Mouse (Mus musculus) MEL (cell line): ENCODE results near the gene Zc3h12d. TPM values are rescaled to one million over a fixed set of nuclear protein-coding genes. Genes with fewer than 3 reads are reported as not detected.

Experiments used
- DNase-seq: peaks from one replicate; pipeline ENCODE4 v3.0.0; 2011; ENCODE audit warnings: low read depth, low spot score
- H3K27ac ChIP-seq: 2 replicates; pipeline ENCODE4 v1.5.1; 2012; ENCODE audit warnings: low read depth, mild to moderate bottlenecking, control low read depth, low read length, moderate library complexity; ENCODE audit not compliant: control insufficient read depth
- H3K27me3 ChIP-seq, 2 experiments: fragments of 150-350 bp in 1 of 2; sonication (generic) in 1 of 2; 2 replicates each; pipeline ENCODE4 v1.6.1; 2012; ENCODE audit warnings: low read length in 2 of 2, mild to moderate bottlenecking in 2 of 2, improper control_type of control experiment in 1 of 2, moderate library complexity in 1 of 2; ENCODE audit not compliant: insufficient read depth in 2 of 2, control insufficient read depth in 1 of 2
- H3K36me3 ChIP-seq, 2 experiments: 2 replicates each; pipeline ENCODE4 v1.6.1; 2012 to 2014; ENCODE audit warnings: low read length in 2 of 2, improper control_type of control experiment in 1 of 2, inconsistent platforms in 1 of 2, mild to moderate bottlenecking in 1 of 2; ENCODE audit not compliant: insufficient read depth in 2 of 2, control insufficient read depth in 1 of 2
- H3K4me1 ChIP-seq, 2 experiments: fragments of 150-350 bp in 1 of 2; sonication (generic) in 1 of 2; 2 replicates each; pipeline ENCODE4 v1.6.1; 2012; ENCODE audit warnings: low read length in 2 of 2, improper control_type of control experiment in 1 of 2, mild to moderate bottlenecking in 1 of 2; ENCODE audit not compliant: insufficient read depth in 2 of 2, control insufficient read depth in 1 of 2
- H3K4me3 ChIP-seq, 2 experiments: fragments of 150-350 bp in 1 of 2; sonication (generic) in 1 of 2; 2 replicates each; pipeline ENCODE4 v1.5.1; 2012; ENCODE audit warnings: low read depth in 2 of 2, low read length in 2 of 2, mild to moderate bottlenecking in 2 of 2, moderate library complexity in 2 of 2, control low read depth in 1 of 2, improper control_type of control experiment in 1 of 2; ENCODE audit not compliant: control insufficient read depth in 1 of 2, insufficient read depth in 1 of 2
- H3K79me2 ChIP-seq: 2 replicates; pipeline ENCODE4 v1.6.1; 2012; ENCODE audit warnings: mild to moderate bottlenecking, low read length, moderate library complexity; ENCODE audit not compliant: control insufficient read depth, poor library complexity, insufficient read depth
- H3K9ac ChIP-seq: 2 replicates; pipeline ENCODE4 v1.6.1; 2012; ENCODE audit warnings: low read depth, mild to moderate bottlenecking, control low read depth, low read length, moderate library complexity; ENCODE audit not compliant: control insufficient read depth, poor library complexity, severe bottlenecking
- H3K9me3 ChIP-seq: fragments of 150-350 bp; sonication (generic); replicated peaks from 2 replicates; pipeline ENCODE4 v1.6.1; 2012; ENCODE audit warnings: mild to moderate bottlenecking, low read length, improper control_type of control experiment, moderate library complexity; ENCODE audit not compliant: insufficient read depth
- CTCF ChIP-seq, 3 experiments: IDR thresholded peaks in 2 of 3; conservative IDR thresholded peaks in 1 of 3; 2 replicates each; pipeline ENCODE4 v1.5.1; 2011 to 2012; ENCODE audit warnings: low read length in 3 of 3, low read depth in 2 of 3, mild to moderate bottlenecking in 2 of 3, improper control_type of control experiment in 1 of 3, inconsistent platforms in 1 of 3, mixed read lengths in 1 of 3, moderate library complexity in 1 of 3; ENCODE audit not compliant: control insufficient read depth in 1 of 3, insufficient read depth in 1 of 3, poor library complexity in 1 of 3, severe bottlenecking in 1 of 3
- E2F4 ChIP-seq: IDR thresholded peaks from 2 replicates; pipeline ENCODE4 v1.6.1; 2011; ENCODE audit warnings: low read depth, low read length, improper control_type of control experiment, borderline replicate concordance
- ELF1 ChIP-seq: IDR thresholded peaks from 2 replicates; pipeline ENCODE4 v1.6.1; 2014; ENCODE audit warnings: low read depth, mild to moderate bottlenecking, inconsistent platforms, low read length, improper control_type of control experiment, moderate library complexity
- GATA1 ChIP-seq: IDR thresholded peaks from 2 replicates; pipeline ENCODE4 v1.6.1; 2011; ENCODE audit warnings: low read depth, low read length, improper control_type of control experiment
- JUND ChIP-seq: IDR thresholded peaks from 2 replicates; pipeline ENCODE4 v1.6.1; 2011; ENCODE audit warnings: low read depth, mild to moderate bottlenecking, improper control_type of control experiment, low read length
- MAX ChIP-seq: IDR thresholded peaks from 2 replicates; pipeline ENCODE4 v1.6.1; 2011; ENCODE audit warnings: low read length, improper control_type of control experiment
- MAZ ChIP-seq: IDR thresholded peaks from 2 replicates; pipeline ENCODE4 v1.6.1; 2012; ENCODE audit warnings: low read depth, mild to moderate bottlenecking, inconsistent platforms, low read length, improper control_type of control experiment
- MXI1 ChIP-seq: IDR thresholded peaks from 2 replicates; pipeline ENCODE4 v1.6.1; 2011; ENCODE audit warnings: mild to moderate bottlenecking, low read depth, low read length, improper control_type of control experiment
- MYB ChIP-seq: IDR thresholded peaks from 2 replicates; pipeline ENCODE4 v1.6.1; 2011; ENCODE audit warnings: mild to moderate bottlenecking, low read depth, low read length, improper control_type of control experiment
- NELFE ChIP-seq: IDR thresholded peaks from 2 replicates; pipeline ENCODE4 v1.6.1; 2011; ENCODE audit warnings: low read depth, low read length, improper control_type of control experiment
- POLR2AphosphoS5 ChIP-seq: IDR thresholded peaks from 2 replicates; pipeline ENCODE4 v1.6.1; 2012; ENCODE audit warnings: low read depth, borderline replicate concordance, mild to moderate bottlenecking, inconsistent platforms, low read length, moderate library complexity, mixed read lengths
- RCOR1 ChIP-seq: IDR thresholded peaks from 2 replicates; pipeline ENCODE4 v1.6.1; 2012; ENCODE audit warnings: low read depth, mild to moderate bottlenecking, inconsistent platforms, low read length, improper control_type of control experiment
- TBP ChIP-seq: IDR thresholded peaks from 2 replicates; pipeline ENCODE4 v1.8.0; 2011; ENCODE audit warnings: low read depth, low read length, improper control_type of control experiment
- ZMIZ1 ChIP-seq: IDR thresholded peaks from 2 replicates; pipeline ENCODE4 v1.6.1; 2012; ENCODE audit warnings: low read depth, mild to moderate bottlenecking, inconsistent platforms, low read length, improper control_type of control experiment, moderate library complexity
- ZNF384 ChIP-seq: IDR thresholded peaks from 2 replicates; pipeline ENCODE4 v1.6.1; 2012; ENCODE audit warnings: low read depth, mild to moderate bottlenecking, inconsistent platforms, low read length, improper control_type of control experiment
- polyA plus RNA-seq, 2 experiments: library from polyadenylated mRNA; stranded (reverse) in 1 of 2; unstranded in 1 of 2; fragments of >175 nt in 1 of 2; fragments of >200 nt in 1 of 2; gene quantifications; 2 replicates each; pipeline versions ENCODE4 v1.2.1 to v1.2.4; 2012; ENCODE audit warnings: low replicate concordance in 2 of 2, low read depth in 1 of 2; ENCODE audit not compliant: insufficient read length in 2 of 2, insufficient read depth in 1 of 2, missing spikeins in 1 of 2
- total RNA-seq: library from RNA; depleted of rRNA; stranded (reverse); fragments of 300-350 nt; gene quantifications from 2 replicates; pipeline ENCODE4 v1.2.3, GENCODE M21; 2012

Zc3h12d gene
- total and polyA plus RNA-seq, 3 experiments: not detected

DNA sequence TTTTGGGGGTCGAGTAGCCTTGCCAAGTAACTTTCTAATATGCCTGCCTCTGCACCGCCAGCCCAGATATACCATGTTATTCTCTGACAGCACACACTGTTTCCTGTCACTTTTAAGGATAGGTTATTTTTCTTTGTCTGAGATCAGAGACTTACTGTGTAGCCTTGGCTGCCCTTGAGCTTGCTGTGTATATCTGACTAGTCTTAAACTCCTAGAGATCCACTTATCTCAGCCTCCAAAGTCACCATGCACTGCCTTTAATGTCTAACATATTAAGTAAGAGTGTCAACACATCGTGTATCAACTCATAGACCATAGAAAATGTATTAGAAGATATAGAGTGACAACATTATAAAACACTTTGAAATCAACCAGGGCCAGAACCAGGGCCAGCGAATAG is 12.7 kb upstream of the Zc3h12d start:
- Histone ChIP-seq H3K36me3 (peaks cover 2 to 12% of the 10 kb centered on the region in 2 experiments; a peak in 3 of 4 replicates), H3K4me1 (no peaks in the 10 kb centered on the region; a peak in 1 of 4 replicates), H3K27me3 (no peaks in the 10 kb centered on the region), H3K9me3 (no peaks in the 10 kb centered on the region), H3K4me3 (no peak overlapping the region), H3K27ac (no peak overlapping the region), H3K9ac (no peak overlapping the region), H3K79me2 (no peaks in the 10 kb centered on the region)
- no peak for DNase-seq
- TF ChIP-seq MXI1: no peak
- no peak for TF ChIP-seq E2F4
- TF ChIP-seq ELF1: no peak
- no peak for TF ChIP-seq ZMIZ1
- TF ChIP-seq MAX: no peak
- no peak for TF ChIP-seq MYB
- TF ChIP-seq NELFE: no peak
- TF ChIP-seq POLR2AphosphoS5: no peak
- no peak for TF ChIP-seq JUND
- no peak for TF ChIP-seq GATA1
- no peak for TF ChIP-seq CTCF (IDR thresholded peaks at IDR 0.05 in 2 of 3, conservative IDR thresholded peaks at IDR 0.05 in 1 of 3; ENCODE audit: control insufficient read depth in 1 of 3, insufficient read depth in 1 of 3, low read depth in 2 of 3, low read length in 3 of 3, poor library complexity in 1 of 3, severe bottlenecking in 1 of 3)

DNA sequence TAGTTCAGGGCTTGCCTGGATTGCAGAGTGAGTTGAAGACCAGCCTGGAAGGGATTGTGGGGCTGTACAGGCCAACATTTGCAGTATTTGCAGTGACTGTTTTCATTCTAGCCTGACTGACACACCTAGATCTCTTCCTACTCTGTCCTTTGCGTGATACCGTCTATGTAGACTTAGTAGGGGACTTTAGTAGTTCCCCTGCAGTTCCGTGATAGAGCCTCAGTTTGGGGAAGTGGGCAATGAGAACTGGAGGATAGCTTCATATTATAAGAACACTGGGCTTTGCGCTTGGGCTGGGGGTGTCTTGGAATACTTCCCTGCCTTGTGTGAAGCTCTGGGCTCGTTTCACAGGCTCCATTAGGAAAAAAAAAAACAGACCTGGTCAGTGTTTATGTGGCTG is 12.1 kb upstream of the Zc3h12d start:
- H3K27ac ChIP-seq: no peak overlapping the region
- no peaks in the 10 kb centered on the region for H3K27me3 ChIP-seq
- H3K79me2 ChIP-seq: no peaks in the 10 kb centered on the region
- no peaks in the 10 kb centered on the region; a peak in 1 of 4 replicates for H3K4me1 ChIP-seq
- no peak overlapping the region for H3K9ac ChIP-seq
- no peak overlapping the region for H3K4me3 ChIP-seq
- H3K36me3 ChIP-seq: peaks cover 2 to 12% of the 10 kb centered on the region in 2 experiments; a peak in 3 of 4 replicates
- no peaks in the 10 kb centered on the region for H3K9me3 ChIP-seq
- TF ChIP-seq ZNF384: no peak
- no peak for TF ChIP-seq MAX
- TF ChIP-seq RCOR1: no peak
- peak; percentile 84 for TF ChIP-seq TBP
- no peak for TF ChIP-seq MYB
- TF ChIP-seq NELFE: no peak
- no peak for TF ChIP-seq MAZ
- TF ChIP-seq, all 39 proteins: peak for 1
- DNase-seq: peak; percentile 63

DNA sequence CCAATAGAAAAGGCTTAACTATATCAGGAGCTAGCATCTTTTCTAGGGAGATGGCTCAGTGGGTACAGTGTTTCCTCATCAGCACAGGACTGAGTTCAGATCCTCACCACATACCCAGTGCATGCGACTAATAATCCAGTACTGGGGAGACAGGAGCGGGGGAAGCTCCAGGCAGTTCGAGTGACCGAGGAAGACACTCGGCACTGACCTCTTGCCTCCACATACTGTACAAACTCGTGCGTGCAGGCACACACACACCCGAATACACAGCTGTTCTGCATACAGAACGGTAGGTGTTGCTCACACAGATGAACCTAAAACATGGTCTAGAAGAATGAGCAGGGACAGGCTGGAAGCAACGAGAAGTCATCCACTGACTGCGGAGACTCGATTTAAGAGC is 10.3 kb upstream of the Zc3h12d start:
- Histone ChIP-seq H3K9me3 (no peaks in the 10 kb centered on the region), H3K9ac (no peak overlapping the region), H3K4me3 (no peak overlapping the region), H3K79me2 (no peaks in the 10 kb centered on the region), H3K36me3 (peaks cover 2 to 6% of the 10 kb centered on the region in 2 experiments; a peak in 3 of 4 replicates), H3K27me3 (no peaks in the 10 kb centered on the region), H3K27ac (no peak overlapping the region), H3K4me1 (no peaks in the 10 kb centered on the region; a peak in 1 of 4 replicates)
- no peak for DNase-seq
- no peak for TF ChIP-seq E2F4
